Mouse (Mus musculus) limb, embryonic 12.5 days (tissue): ENCODE measurements around the gene Lpp. TPM values are rescaled to one million over a fixed set of nuclear protein-coding genes. Genes with fewer than 3 reads are reported as not detected.

ENCODE experiments used
- ATAC-seq: fragments of 200-750 bp; cut with Nextera tagmentation; 2 replicates; pipeline ENCODE4 v1.8.0; 2017; ENCODE audit warnings: low read depth, moderate TSS enrichment; ENCODE audit not compliant: insufficient number of reproducible peaks, insufficient read depth, low FRiP score, low TSS enrichment
- H3K27ac ChIP-seq: fragments of 300-500 bp; sonication (generic); 2 replicates; pipeline ENCODE4 v1.5.1; 2016; ENCODE audit warnings: mild to moderate bottlenecking, moderate library complexity
- H3K27me3 ChIP-seq: fragments of 300-500 bp; sonication (generic); 2 replicates; pipeline ENCODE4 v1.6.1; 2016; ENCODE audit warnings: mild to moderate bottlenecking, moderate library complexity
- H3K36me3 ChIP-seq: fragments of 300-500 bp; sonication (generic); 2 replicates; pipeline ENCODE4 v1.6.1; 2016; ENCODE audit warnings: mild to moderate bottlenecking, moderate library complexity
- H3K4me1 ChIP-seq: fragments of 300-500 bp; sonication (generic); replicated peaks from 2 replicates; pipeline ENCODE4 v1.6.1; 2016
- H3K4me2 ChIP-seq: fragments of 300-500 bp; sonication (generic); 2 replicates; pipeline ENCODE4 v1.6.1; 2016; ENCODE audit warnings: mild to moderate bottlenecking, moderate library complexity
- H3K4me3 ChIP-seq: fragments of 300-500 bp; sonication (generic); replicated peaks from 2 replicates; pipeline ENCODE4 v1.5.1; 2016; ENCODE audit warnings: mild to moderate bottlenecking
- H3K9ac ChIP-seq: fragments of 300-500 bp; sonication (generic); replicated peaks from 2 replicates; pipeline ENCODE4 v1.6.1; 2016; ENCODE audit warnings: mild to moderate bottlenecking, moderate library complexity
- H3K9me3 ChIP-seq: fragments of 300-500 bp; sonication (generic); 2 replicates; pipeline ENCODE4 v1.6.1; 2016; ENCODE audit warnings: mild to moderate bottlenecking, moderate library complexity
- WGBS: fragments of 180-500 bp; shearing (Covaris S2); methylation state at CpG from one replicate; pipeline ENCODE4 v1.1.7; 2016; 5-methylcytosine and 5-hydroxymethylcytosine counted together
- polyA plus RNA-seq: library from polyadenylated mRNA; unstranded; fragments of >200 nt; fragmentation: Nextera tagmentation; extraction: Ambion mirVana; gene quantifications from 2 replicates; pipeline ENCODE4 v1.2.1, GENCODE M21; 2016

The Lpp gene
- polyA plus RNA-seq, 1 experiment from 2014 or later = 39.4 TPM

DNA sequence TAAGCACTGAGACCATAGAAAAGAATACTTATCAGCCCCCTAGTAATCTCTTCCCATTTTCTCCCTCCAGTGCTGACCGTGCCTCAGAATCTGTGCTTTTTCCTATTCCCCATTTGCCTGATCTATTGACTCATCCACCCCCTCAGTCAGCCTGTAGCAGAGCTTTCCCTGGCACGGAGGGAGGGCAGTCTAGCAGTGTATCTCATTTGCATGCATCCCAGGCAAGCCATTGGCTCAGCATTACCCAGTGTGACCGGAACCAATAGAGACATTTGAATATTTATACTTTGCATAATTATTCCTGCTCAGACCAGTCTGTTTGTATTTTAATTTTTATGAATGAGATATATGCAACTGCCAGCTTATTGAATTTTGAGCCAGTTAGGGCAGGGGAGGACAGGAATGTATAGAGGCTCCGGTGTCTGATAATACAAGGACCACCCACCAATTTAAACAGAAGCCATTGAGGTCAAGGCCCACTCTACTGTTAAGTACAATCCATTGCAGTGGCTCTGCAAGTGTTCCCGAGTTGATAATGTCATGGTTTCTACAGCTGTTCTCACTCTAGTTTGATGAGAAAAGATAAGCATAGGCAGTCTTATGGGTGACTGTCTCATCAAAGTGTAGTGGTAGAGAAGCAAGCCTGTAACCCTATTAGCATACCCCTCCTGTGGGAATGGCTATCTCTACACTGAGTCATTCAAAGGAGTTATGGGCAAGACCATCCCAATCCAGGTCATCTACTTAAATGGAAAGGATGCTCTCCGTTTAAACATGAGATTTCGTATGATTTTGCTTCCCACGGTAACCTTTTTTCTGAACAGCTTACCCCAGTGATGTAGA lies 385.3 kb downstream of the Lpp start:
- Histone ChIP-seq H3K4me3 (no peak overlapping the region), H3K27me3 (no peaks in the 10 kb centered on the region), H3K9ac (no peak overlapping the region), H3K4me1 (no peaks in the 10 kb centered on the region), H3K4me2 (no peak overlapping the region), H3K36me3 (no peaks in the 10 kb centered on the region), H3K27ac (no peak overlapping the region), H3K9me3 (no peaks in the 10 kb centered on the region)
- 89% methylated on average over 8 of the region's 8 CpGs for WGBS
- no peak for ATAC-seq

DNA sequence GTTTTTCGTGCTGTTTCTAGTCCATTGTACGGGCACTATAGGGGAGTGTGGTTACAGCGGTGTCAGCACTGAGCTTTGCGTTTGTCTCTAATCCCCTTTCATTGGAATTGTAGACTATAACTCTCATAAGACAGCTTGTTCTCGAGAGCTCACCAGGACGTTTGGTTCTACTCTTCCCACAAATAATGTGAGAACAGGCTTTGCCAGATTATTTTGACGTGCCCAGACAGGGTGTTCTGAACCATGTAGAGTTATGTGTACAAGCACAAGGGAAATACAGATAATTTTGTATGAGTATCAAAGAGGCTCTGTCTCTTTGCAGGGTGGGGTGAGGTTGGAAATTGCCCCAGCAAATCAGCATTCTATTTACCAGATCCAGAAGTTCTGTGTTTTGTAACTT lies 387.2 kb downstream of the Lpp start:
- Histone ChIP-seq H3K4me2 (no peak overlapping the region), H3K4me3 (no peak overlapping the region), H3K27ac (no peak overlapping the region), H3K9ac (no peak overlapping the region), H3K4me1 (no peaks in the 10 kb centered on the region), H3K9me3 (no peaks in the 10 kb centered on the region), H3K36me3 (no peaks in the 10 kb centered on the region), H3K27me3 (no peaks in the 10 kb centered on the region)
- 76% methylated on average over 7 of the region's 7 CpGs for WGBS
- ATAC-seq = no peak

DNA sequence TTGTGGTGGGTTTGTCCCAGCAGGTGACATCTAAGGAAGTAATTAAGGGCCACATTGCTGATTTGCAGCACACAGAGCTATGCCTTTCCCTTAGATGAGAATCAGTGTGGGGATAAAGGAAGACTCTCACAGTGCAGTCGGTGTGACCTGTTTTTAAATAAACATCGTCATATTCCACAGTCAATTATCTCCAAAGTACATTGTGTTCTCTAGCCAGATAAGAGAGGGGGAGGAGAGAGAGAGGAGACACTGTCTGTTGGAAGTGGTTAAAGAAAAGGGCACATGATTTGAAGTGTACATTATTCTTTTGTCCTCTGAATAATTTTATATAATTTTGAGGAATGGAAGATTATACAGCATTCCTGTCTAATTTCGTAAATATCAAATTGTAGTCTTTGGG lies 388.6 kb downstream of the Lpp start:
- Histone ChIP-seq H3K27ac (no peak overlapping the region), H3K4me1 (no peaks in the 10 kb centered on the region), H3K4me2 (no peak overlapping the region), H3K4me3 (no peak overlapping the region), H3K27me3 (no peaks in the 10 kb centered on the region), H3K9ac (no peak overlapping the region), H3K36me3 (no peaks in the 10 kb centered on the region), H3K9me3 (no peaks in the 10 kb centered on the region)
- no peak for ATAC-seq
- WGBS = 93% methylated on average over 3 of the region's 3 CpGs

DNA sequence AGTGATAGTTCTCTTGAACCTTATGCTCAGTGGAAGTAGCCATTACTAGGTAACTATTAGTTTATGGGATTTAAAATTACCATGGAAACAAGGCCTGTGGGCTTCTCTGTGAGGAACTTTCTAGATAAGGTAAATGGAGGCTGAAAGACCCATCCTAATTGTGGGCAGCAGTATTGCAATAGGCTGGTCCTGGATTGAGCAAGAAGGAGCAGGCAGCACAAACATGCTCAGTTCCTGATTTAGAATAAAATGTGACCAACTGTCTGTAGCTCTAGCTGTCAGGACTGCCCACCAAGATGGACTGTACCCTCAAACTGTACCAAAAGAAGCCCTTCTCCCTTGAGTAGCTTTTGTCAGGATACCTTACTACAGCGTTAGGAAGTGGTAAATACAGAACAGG lies 392.3 kb downstream of the Lpp start:
- no peaks in the 10 kb centered on the region for H3K4me1 ChIP-seq
- no peak overlapping the region for H3K27ac ChIP-seq
- H3K4me2 ChIP-seq = no peak overlapping the region
- WGBS = 83% methylated on average over 1 of the region's 1 CpGs
- no peaks in the 10 kb centered on the region for H3K36me3 ChIP-seq
- no peak for ATAC-seq
- H3K9ac ChIP-seq = no peak overlapping the region
- no peak overlapping the region for H3K4me3 ChIP-seq
- H3K9me3 ChIP-seq = no peaks in the 10 kb centered on the region
- H3K27me3 ChIP-seq = no peaks in the 10 kb centered on the region

DNA sequence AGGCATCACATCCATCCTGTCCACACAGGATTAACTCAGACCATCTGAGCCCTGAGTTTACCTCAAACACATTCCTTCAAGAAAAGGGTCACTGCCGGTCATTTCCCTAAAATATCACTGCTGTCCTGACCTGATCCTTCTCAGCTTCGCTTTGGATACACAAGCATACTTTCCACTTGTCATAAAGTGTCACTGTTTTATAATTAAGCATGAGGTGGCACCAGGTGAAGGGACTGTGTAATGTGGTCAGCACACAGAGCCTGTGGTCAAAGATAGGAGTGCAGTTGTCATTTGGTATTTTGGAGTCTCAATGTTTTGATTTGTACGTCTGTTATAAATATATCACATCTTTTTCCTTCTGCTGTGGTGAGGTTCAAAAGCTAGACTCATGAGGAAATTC lies 395.7 kb downstream of the Lpp start:
- H3K4me1 ChIP-seq = no peaks in the 10 kb centered on the region
- 88% methylated on average over 3 of the region's 3 CpGs for WGBS

DNA sequence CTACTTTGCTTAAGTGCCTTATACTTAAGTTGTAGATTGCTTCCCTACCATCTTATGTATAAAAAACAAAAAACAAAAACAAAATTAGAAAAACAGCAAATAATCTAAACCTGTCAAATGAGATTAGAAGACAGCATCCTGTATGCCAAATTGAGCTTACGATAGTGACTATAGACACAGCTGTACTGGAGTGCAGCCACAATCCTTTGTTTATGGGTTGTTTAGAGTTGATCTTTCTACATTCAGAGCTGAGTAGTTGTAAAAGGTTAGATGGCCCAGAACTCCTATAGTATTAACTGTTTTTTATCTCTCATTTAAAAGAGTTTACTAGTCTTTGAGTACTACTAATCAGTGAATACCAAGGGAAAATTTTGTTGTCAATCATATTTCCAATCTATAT lies 398.1 kb downstream of the Lpp start:
- 98% methylated on average over 1 of the region's 1 CpGs for WGBS
- no peak for ATAC-seq

More for the DNA sequence above, 395.7 kb downstream of the Lpp start:
- no peak for ATAC-seq
- H3K9ac ChIP-seq = no peak overlapping the region
- no peaks in the 10 kb centered on the region for H3K36me3 ChIP-seq
- H3K4me2 ChIP-seq = no peak overlapping the region
- H3K4me3 ChIP-seq = no peak overlapping the region
- no peaks in the 10 kb centered on the region for H3K9me3 ChIP-seq
- H3K27ac ChIP-seq = no peak overlapping the region
- H3K27me3 ChIP-seq = no peaks in the 10 kb centered on the region

DNA sequence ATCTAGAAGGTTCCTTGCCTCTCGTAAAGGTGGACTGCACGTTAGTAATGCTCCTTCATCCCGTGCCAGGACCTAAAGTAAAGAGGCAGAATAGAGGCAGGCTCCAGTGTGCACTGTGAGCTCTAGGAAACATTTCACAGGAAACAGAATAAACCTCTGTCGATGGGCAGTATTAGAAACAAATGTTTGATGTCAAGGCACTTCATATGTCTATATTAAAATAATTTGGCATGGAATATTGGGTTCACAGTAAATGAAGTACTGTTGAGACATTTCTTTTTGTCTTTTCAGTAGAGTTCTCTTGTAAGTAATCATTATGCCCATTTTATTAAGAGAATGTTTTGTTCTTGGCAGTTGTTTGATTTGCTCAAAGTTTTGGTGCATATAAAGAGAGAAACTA lies 398.7 kb downstream of the Lpp start:
- WGBS = 81% methylated on average over 4 of the region's 4 CpGs
- ATAC-seq = no peak
- no peaks in the 10 kb centered on the region for H3K4me1 ChIP-seq

More for the DNA sequence above, 398.1 kb downstream of the Lpp start:
- Histone ChIP-seq H3K27ac (no peak overlapping the region), H3K36me3 (no peaks in the 10 kb centered on the region), H3K9ac (no peak overlapping the region), H3K4me2 (no peak overlapping the region), H3K9me3 (no peaks in the 10 kb centered on the region), H3K4me3 (no peak overlapping the region), H3K27me3 (no peaks in the 10 kb centered on the region), H3K4me1 (no peaks in the 10 kb centered on the region)

DNA sequence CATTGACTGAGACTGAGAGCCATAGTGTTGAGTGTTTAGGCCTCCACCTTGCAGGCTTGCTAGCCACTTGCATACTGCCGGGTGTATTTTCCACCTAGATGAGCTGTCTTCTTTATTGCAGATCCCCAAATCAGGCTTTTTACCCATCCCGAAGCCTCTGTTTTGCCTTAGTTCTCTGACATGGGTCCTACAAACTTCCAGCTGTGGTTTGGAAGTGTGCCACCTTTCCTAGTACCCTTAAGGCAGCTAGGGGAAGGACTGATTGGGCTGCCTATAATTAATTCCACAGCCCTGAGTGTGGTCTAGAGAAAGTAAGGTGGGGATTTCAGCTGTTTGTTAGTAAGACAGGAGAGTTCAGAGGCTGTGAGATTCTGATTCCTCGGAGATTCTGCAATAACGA lies 399.5 kb downstream of the Lpp start:
- no peak overlapping the region for H3K9ac ChIP-seq
- 78% methylated on average over 4 of the region's 4 CpGs for WGBS

More for the DNA sequence above, 398.7 kb downstream of the Lpp start:
- Histone ChIP-seq H3K9me3 (no peaks in the 10 kb centered on the region), H3K36me3 (no peaks in the 10 kb centered on the region), H3K27me3 (no peaks in the 10 kb centered on the region), H3K4me2 (no peak overlapping the region), H3K4me3 (no peak overlapping the region), H3K9ac (no peak overlapping the region), H3K27ac (no peak overlapping the region)

DNA sequence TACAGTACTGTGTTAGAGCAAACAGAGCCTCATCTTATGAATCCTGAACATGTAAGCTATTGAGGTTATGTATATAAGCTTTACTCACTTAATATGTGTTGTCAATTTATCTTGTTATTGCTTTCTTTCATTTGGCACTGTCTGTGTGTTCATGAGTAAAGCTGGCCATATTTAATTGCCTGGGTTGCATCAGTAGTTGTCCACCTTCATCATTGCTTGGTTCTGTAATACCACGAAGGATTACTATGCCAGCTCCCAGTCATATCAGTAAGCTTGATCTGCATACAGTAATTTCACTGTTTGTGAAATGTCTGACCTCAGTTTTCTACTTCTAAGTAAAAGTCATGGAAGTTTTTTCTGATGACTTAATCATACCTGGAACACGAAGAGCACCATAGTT lies 401.4 kb downstream of the Lpp start:
- Histone ChIP-seq H3K9me3 (no peaks in the 10 kb centered on the region), H3K27ac (no peak overlapping the region), H3K4me2 (no peak overlapping the region), H3K9ac (no peak overlapping the region), H3K4me3 (no peak overlapping the region), H3K4me1 (no peaks in the 10 kb centered on the region), H3K27me3 (no peaks in the 10 kb centered on the region), H3K36me3 (no peaks in the 10 kb centered on the region)
- no peak for ATAC-seq
- WGBS = 86% methylated on average over 2 of the region's 2 CpGs

More for the DNA sequence above, 399.5 kb downstream of the Lpp start:
- H3K4me1 ChIP-seq = no peaks in the 10 kb centered on the region
- H3K36me3 ChIP-seq = no peaks in the 10 kb centered on the region
- no peak for ATAC-seq
- no peak overlapping the region for H3K4me3 ChIP-seq
- H3K27me3 ChIP-seq = no peaks in the 10 kb centered on the region
- no peaks in the 10 kb centered on the region for H3K9me3 ChIP-seq
- H3K27ac ChIP-seq = no peak overlapping the region
- no peak overlapping the region for H3K4me2 ChIP-seq

DNA sequence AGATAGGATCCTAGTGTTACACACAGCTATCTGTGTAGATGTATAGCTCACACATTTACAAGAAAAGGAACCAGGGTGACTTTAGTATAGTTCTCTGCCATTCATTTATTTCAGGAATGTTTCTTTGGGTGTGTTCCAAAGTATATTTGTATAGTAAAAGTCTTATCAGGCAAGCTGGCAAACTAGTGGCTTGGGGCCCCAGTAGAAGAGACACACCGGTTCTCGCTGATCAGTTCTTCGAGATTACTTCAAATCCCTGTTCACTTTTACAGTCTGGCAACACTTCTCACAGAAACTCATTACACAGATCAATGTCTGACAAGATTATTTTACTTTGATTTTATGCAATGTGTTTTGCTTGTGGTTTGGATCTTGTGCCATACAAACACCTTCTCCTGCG lies 408.0 kb downstream of the Lpp start:
- no peaks in the 10 kb centered on the region for H3K27me3 ChIP-seq
- WGBS = 94% methylated on average over 4 of the region's 4 CpGs
- H3K4me2 ChIP-seq = no peak overlapping the region
- H3K4me3 ChIP-seq = no peak overlapping the region
- no peak for ATAC-seq
- H3K9me3 ChIP-seq = no peaks in the 10 kb centered on the region
- H3K4me1 ChIP-seq = no peaks in the 10 kb centered on the region
- H3K27ac ChIP-seq = no peak overlapping the region
- no peak overlapping the region for H3K9ac ChIP-seq
- H3K36me3 ChIP-seq = no peaks in the 10 kb centered on the region

DNA sequence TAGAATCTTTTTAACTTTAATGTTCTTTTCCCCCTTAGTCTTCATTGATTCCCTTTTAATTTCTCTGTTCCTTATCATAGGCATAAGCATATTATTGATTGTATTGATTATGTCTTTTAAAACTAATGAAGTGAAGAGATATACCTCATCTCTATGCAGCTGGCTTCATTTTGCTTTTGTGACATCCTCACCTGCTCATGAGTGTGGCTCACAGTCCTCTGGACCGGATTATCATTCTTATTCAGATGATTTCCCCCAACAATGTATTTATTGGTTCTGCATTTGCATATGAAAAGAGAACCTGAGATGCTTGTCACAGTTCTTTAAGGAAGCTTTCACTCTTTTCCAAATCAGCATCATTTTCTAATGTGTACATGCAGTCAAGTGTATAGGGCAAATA lies 408.5 kb downstream of the Lpp start:
- 91% methylated on average over 1 of the region's 1 CpGs for WGBS
- H3K36me3 ChIP-seq = no peaks in the 10 kb centered on the region
- no peaks in the 10 kb centered on the region for H3K9me3 ChIP-seq
- H3K27me3 ChIP-seq = no peaks in the 10 kb centered on the region
- H3K27ac ChIP-seq = no peak overlapping the region
- ATAC-seq = no peak
- no peak overlapping the region for H3K4me3 ChIP-seq
- no peaks in the 10 kb centered on the region for H3K4me1 ChIP-seq
- H3K4me2 ChIP-seq = no peak overlapping the region
- H3K9ac ChIP-seq = no peak overlapping the region

DNA sequence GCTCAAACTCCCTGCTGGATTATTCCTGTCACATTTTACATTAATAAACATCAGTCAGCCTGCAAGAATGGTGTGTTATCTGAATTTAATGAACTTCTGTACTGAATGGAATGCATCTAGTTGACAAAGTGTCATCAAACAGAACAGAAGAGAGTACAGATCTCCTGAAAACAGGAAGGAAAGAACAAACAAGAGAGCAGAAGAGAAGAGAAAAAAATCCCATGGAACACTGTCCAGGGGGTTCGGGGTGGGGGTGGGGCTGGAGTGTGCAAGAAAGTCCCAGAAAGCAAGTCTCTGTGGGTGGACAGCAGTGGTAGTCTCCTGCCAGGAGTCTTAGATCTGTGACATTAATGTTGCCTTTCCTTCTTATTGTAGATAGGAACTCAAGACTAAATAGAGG lies 412.8 kb downstream of the Lpp start:
- no peaks in the 10 kb centered on the region for H3K36me3 ChIP-seq
- H3K4me3 ChIP-seq = no peak overlapping the region
- H3K9ac ChIP-seq = no peak overlapping the region
- no peak overlapping the region for H3K27ac ChIP-seq
- no peak for ATAC-seq
- no peaks in the 10 kb centered on the region for H3K27me3 ChIP-seq
- no peaks in the 10 kb centered on the region for H3K4me1 ChIP-seq
- no peak overlapping the region for H3K4me2 ChIP-seq
- WGBS = 94% methylated on average over 1 of the region's 1 CpGs
- no peaks in the 10 kb centered on the region for H3K9me3 ChIP-seq
